Mouse (Mus musculus): ENCODE data around the gene Arhgap15.

GRCm38 (mm10) chr2:44323813-44324212 lies 575.2 kb downstream of the Arhgap15 start:
- no peak for TF ChIP-seq CTCF (IDR thresholded peaks at IDR 0.05; ENCODE audit: insufficient read depth, low read depth, low read length)
- TF ChIP-seq POLR2A (IDR thresholded peaks at IDR 0.05; ENCODE audit: insufficient read depth, low read depth, low read length): no peak
